Mouse (Mus musculus): ENCODE data around the gene Gm5934.
"Not testable (repeated sequence)": the region's sequence is repeated elsewhere in the genome, so short reads cannot be mapped to it uniquely, and the experiment has no call there.

Gene Gm5934

DNA sequence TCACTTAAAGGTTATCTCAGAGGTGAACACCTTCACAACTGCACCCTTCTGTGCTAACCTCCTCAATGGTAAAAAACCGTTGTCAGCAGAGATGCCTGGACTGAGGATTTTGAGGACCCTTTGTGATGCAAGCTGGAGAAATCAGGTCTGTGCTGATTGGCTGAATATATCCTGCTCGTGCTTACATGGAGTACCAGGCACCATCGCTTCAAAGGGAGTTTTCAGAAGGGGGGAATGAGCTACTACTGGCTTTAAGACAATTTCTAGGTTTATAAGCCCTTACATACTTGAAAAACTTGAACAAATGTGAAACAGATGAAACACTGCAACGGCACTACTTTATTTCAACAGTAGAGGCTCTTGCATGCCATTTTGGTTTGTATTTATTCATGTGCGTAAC, at the start of gene Gm5934:
TSS of gene Gm5934 (minus strand) at position 101 of the 400 bp plus-strand sequence.
- in situ Hi-C loops (cut with MboI; ENCODE audit: low pct_unique_long_range_greater_than_20kb in 1 of 2, low sequenced_read_pairs in 2 of 2, unreplicated experiment in 1 of 2) = not testable (repeated sequence)

All from mouse embryonic stem cell (cell line).